Mouse (Mus musculus) c-Kit-positive CD71-negative TER-119-negative erythroid progenitor cells, embryonic 14.5 days (primary cell): ENCODE measurements around the gene Mrpl14.

Experiments used
- DNase-seq: peaks from one replicate; pipeline ENCODE4 v3.0.0-alpha.2; 2013; ENCODE audit warnings: low read depth

Gene Mrpl14

GRCm38 (mm10) chr17:45686716-45687115 lies 594 bp downstream of the Mrpl14 start, which contains the start of gene Tmem63b:
Tmem63b (minus strand) TSS chr17:45686905.
- no peak for DNase-seq

GRCm38 (mm10) chr17:45689120-45689519 lies 3.0 kb downstream of the Mrpl14 start:
- no peak for DNase-seq

GRCm38 (mm10) chr17:45690044-45690443 lies 3.9 kb downstream of the Mrpl14 start:
- no peak for DNase-seq

GRCm38 (mm10) chr17:45692159-45692558 lies 6.0 kb downstream of the Mrpl14 start:
- no peak for DNase-seq

GRCm38 (mm10) chr17:45693812-45694565 lies 7.9 kb downstream of the Mrpl14 start:
- no peak for DNase-seq

- no peak for DNase-seq
These were observed 9.4 kb downstream of the Mrpl14 start for GRCm38 (mm10) chr17:45695227-45696120.

GRCm38 (mm10) chr17:45696981-45697380 lies 10.9 kb downstream of the Mrpl14 start:
- DNase-seq, result no peak

- DNase-seq, result no peak
These were observed 12.2 kb downstream of the Mrpl14 start for GRCm38 (mm10) chr17:45698368-45698767.

GRCm38 (mm10) chr17:45699039-45699740 lies 13.1 kb downstream of the Mrpl14 start:
- no peak for DNase-seq

GRCm38 (mm10) chr17:45700496-45701235 lies 14.5 kb downstream of the Mrpl14 start:
- DNase-seq, result no peak

GRCm38 (mm10) chr17:45701236-45701591 lies 15.1 kb downstream of the Mrpl14 start:
- DNase-seq, result no peak

- no peak for DNase-seq
These were observed 16.1 kb downstream of the Mrpl14 start for GRCm38 (mm10) chr17:45702254-45702653.

GRCm38 (mm10) chr17:45703187-45703586 lies 17.1 kb downstream of the Mrpl14 start:
- DNase-seq, result peak; percentile 62

- no peak for DNase-seq
These were observed 20.7 kb downstream of the Mrpl14 start for GRCm38 (mm10) chr17:45706796-45707195.

GRCm38 (mm10) chr17:45707376-45707775 lies 21.3 kb downstream of the Mrpl14 start:
- DNase-seq, result no peak

- DNase-seq, result no peak
These were observed 22.1 kb downstream of the Mrpl14 start for GRCm38 (mm10) chr17:45708179-45708578.

GRCm38 (mm10) chr17:45709829-45710228 lies 23.7 kb downstream of the Mrpl14 start:
- no peak for DNase-seq

GRCm38 (mm10) chr17:45710407-45710806 lies 24.3 kb downstream of the Mrpl14 start:
- DNase-seq, result no peak

- DNase-seq, result no peak
These were observed 25.4 kb downstream of the Mrpl14 start for GRCm38 (mm10) chr17:45711525-45711924.

- no peak for DNase-seq
These were observed 32.2 kb downstream of the Mrpl14 start for GRCm38 (mm10) chr17:45718323-45718722.

- peak; percentile 81 for DNase-seq
These were observed 37.8 kb downstream of the Mrpl14 start for GRCm38 (mm10) chr17:45723732-45724573.
